Mouse (Mus musculus) heart, embryonic 14.5 days (tissue): ENCODE results near the gene Chchd3. TPM values are rescaled to one million over a fixed set of nuclear protein-coding genes. Genes with fewer than 3 reads are reported as not detected.

Experiments
- ATAC-seq: fragments of 200-750 bp; cut with Nextera tagmentation; 2 replicates; pipeline ENCODE4 v1.8.0; 2017; ENCODE audit warnings: low read depth, moderate TSS enrichment; ENCODE audit not compliant: insufficient number of reproducible peaks, insufficient read depth, low FRiP score
- H3K27ac ChIP-seq, 2 experiments: fragments of 200-500 bp in 1 of 2; fragments of 300-500 bp in 1 of 2; sonication (generic) in 1 of 2; replicated peaks in 1 of 2; 2 replicates each; pipeline ENCODE4 v1.5.1; 2012 to 2014; ENCODE audit warnings: low read depth in 2 of 2, low read length in 2 of 2, control low read depth in 1 of 2, mild to moderate bottlenecking in 1 of 2, mixed read lengths in 1 of 2; ENCODE audit not compliant: control insufficient read depth in 1 of 2, insufficient read depth in 1 of 2
- H3K27me3 ChIP-seq: fragments of 300-500 bp; sonication (generic); 2 replicates; pipeline ENCODE4 v1.6.1; 2014; ENCODE audit warnings: mild to moderate bottlenecking, low read length, control low read depth; ENCODE audit not compliant: control insufficient read depth, insufficient read depth
- H3K36me3 ChIP-seq: fragments of 300-500 bp; sonication (generic); 2 replicates; pipeline ENCODE4 v1.6.1; 2014; ENCODE audit warnings: mild to moderate bottlenecking, control low read depth, low read length, mixed read lengths; ENCODE audit not compliant: control insufficient read depth, insufficient read depth
- H3K4me1 ChIP-seq, 2 experiments: fragments of 200-500 bp in 1 of 2; fragments of 300-500 bp in 1 of 2; sonication (generic) in 1 of 2; 2 replicates each; pipeline ENCODE4 v1.6.1; 2012 to 2014; ENCODE audit warnings: low read length in 2 of 2, control low read depth in 1 of 2, mixed read lengths in 1 of 2; ENCODE audit not compliant: control insufficient read depth in 2 of 2, insufficient read depth in 2 of 2
- H3K4me2 ChIP-seq: fragments of 300-500 bp; sonication (generic); 2 replicates; pipeline ENCODE4 v1.6.1; 2014; ENCODE audit warnings: mild to moderate bottlenecking, low read length
- H3K4me3 ChIP-seq, 2 experiments: fragments of 200-500 bp in 1 of 2; fragments of 300-500 bp in 1 of 2; sonication (generic) in 1 of 2; 2 replicates each; pipeline ENCODE4 v1.5.1; 2012 to 2014; ENCODE audit warnings: low read length in 2 of 2, mild to moderate bottlenecking in 2 of 2, control low read depth in 1 of 2, low read depth in 1 of 2, moderate library complexity in 1 of 2; ENCODE audit not compliant: control insufficient read depth in 1 of 2, insufficient read depth in 1 of 2
- H3K9ac ChIP-seq: fragments of 300-500 bp; sonication (generic); 2 replicates; pipeline ENCODE4 v1.6.1; 2014; ENCODE audit warnings: mild to moderate bottlenecking, low read length
- H3K9me3 ChIP-seq: fragments of 300-500 bp; sonication (generic); 2 replicates; pipeline ENCODE4 v1.6.1; 2016; ENCODE audit warnings: low read length, control low read depth; ENCODE audit not compliant: control insufficient read depth
- WGBS: fragments of 180-500 bp; shearing (Covaris S2); extraction: QIAGEN DNeasy Blood & Tissue Kit; methylation state at CpG from one replicate; pipeline ENCODE4 v1.1.7; 2014; 5-methylcytosine and 5-hydroxymethylcytosine counted together
- polyA plus RNA-seq: library from polyadenylated mRNA; unstranded; fragments of >200 nt; fragmentation: Nextera tagmentation; extraction: Ambion mirVana; gene quantifications from 2 replicates; pipeline ENCODE4 v1.2.1, GENCODE M21; 2014

The Chchd3 gene
- polyA plus RNA-seq, 1 experiment from 2014 or later = 208 TPM

DNA sequence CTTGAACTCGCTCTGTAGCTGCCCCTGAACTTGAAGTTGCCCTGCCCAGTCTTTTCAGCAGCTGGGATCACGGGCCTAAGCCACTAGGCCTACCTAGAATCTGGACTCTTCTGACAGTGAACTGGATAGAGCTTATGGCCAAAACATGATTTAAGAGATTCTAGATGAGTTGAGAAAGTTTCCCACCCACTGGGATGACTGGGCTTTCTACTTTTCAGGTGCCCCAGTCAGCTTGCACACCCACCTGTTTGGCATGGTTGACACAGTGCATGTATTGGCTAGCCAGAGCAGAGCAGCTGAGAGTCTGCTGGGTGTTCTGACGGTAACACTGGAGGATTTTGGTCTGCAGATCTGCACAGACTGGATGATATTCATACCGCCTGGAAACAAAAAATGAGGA is 256.4 kb downstream of the Chchd3 start:
- no peak overlapping the region for H3K27ac ChIP-seq
- no peak for ATAC-seq
- peaks cover 2 to 8% of the 10 kb centered on the region in 2 experiments for H3K4me1 ChIP-seq
- H3K4me2 ChIP-seq = no peak overlapping the region
- no peak overlapping the region for H3K4me3 ChIP-seq
- WGBS = 94% methylated on average over 4 of the region's 4 CpGs
- H3K36me3 ChIP-seq = peaks cover 28% of the 10 kb centered on the region
- H3K9ac ChIP-seq = no peak overlapping the region
- no peaks in the 10 kb centered on the region for H3K9me3 ChIP-seq
- no peaks in the 10 kb centered on the region for H3K27me3 ChIP-seq

DNA sequence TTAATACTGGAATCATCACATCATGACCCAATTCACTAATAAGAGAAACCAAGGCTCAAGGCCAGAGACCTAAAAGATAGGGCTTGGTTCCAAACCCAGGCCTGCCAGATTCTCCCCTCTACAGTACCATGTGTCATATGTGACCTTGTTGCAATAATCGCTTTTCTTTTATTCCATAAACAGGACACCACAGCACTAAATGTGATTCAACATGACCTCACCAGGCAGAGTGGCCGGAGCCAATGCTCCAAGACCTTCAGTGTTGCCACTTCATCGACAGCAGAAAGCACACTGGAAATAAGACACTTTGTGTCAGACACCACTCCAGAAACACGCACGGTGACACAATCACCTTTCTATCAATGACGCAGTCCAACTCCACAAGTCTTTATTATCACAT is 258.3 kb downstream of the Chchd3 start:
- ATAC-seq = no peak
- H3K9me3 ChIP-seq = no peaks in the 10 kb centered on the region
- WGBS = 73% methylated on average over 6 of the region's 6 CpGs

DNA sequence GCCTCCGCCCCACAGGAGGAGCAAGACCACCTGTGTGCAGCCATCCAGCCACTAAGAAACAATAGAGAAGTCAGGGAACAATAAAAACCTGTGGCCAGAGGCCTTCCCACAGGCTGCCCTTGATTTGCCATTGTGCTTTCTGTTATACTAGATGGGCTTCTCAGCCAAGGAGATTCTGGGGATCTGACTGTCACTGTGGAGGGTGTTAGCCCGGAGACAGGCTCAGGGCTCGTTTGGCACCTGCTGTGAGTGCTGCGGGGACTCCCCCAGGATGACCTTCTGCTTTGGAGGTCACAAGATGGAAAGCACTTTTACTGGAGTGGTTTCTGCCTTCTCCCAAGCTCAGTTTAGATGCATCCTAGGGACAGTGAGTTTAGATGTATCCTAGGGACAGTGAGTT is 262.5 kb downstream of the Chchd3 start:
- H3K9me3 ChIP-seq = no peaks in the 10 kb centered on the region
- H3K4me1 ChIP-seq = peaks cover 2 to 6% of the 10 kb centered on the region in 2 experiments; a peak in 2 of 4 replicates
- H3K4me3 ChIP-seq = no peak overlapping the region
- H3K36me3 ChIP-seq = peaks cover 32% of the 10 kb centered on the region
- H3K4me2 ChIP-seq = no peak overlapping the region
- H3K27ac ChIP-seq = no peak overlapping the region
- H3K9ac ChIP-seq = no peak overlapping the region
- WGBS = 41% methylated on average over 4 of the region's 4 CpGs
- H3K27me3 ChIP-seq = no peaks in the 10 kb centered on the region
- no peak for ATAC-seq

More for the DNA sequence above, 258.3 kb downstream of the Chchd3 start:
- H3K4me3 ChIP-seq = no peak overlapping the region
- no peak overlapping the region for H3K4me2 ChIP-seq
- H3K36me3 ChIP-seq = peaks cover 28% of the 10 kb centered on the region
- no peaks in the 10 kb centered on the region for H3K27me3 ChIP-seq
- H3K27ac ChIP-seq = peak overlapping the region; percentile 28 to 39; a peak in 1 of 4 replicates
- no peak overlapping the region for H3K9ac ChIP-seq
- H3K4me1 ChIP-seq = peaks cover 2 to 6% of the 10 kb centered on the region in 2 experiments; a peak in 2 of 4 replicates

DNA sequence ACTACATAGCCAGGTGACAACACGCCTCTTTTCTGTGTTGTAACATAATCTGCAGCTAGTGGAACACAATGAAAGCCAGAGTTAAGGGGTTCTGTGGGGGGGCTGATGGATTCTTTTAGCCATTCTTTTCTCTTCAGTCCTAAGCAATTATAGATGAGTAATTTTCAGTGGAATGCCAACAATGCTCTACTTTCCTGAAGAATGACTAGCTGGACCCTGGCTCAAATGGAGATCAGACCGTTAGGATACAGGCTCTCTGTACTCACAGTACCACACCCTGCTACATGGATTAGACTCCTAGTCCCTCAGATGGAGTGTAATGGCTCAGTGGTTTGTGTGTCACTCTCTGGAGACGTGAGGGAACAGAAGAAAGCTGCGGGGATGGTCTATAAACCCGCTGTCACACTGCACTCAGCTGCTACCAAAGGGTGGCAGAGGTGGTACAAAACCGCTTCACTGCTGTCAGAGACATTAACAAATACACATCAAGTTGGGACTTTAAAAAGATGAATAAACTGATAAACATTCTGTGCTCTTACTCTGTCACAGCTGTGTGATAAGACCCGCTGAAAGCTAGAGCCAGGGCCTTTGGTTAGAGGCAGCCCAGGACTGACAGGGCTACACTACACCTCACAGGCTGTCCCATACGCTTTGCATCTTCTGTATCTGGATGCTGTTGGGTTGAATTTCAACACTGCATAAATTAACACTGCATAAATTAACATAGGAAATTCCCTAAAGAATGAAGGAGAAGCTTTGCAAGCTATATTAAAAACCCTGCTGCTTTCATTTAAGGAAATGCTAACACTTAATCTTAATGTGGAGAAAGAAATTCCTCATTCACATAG is 264.2 kb downstream of the Chchd3 start:
- no peaks in the 10 kb centered on the region for H3K9me3 ChIP-seq
- H3K4me3 ChIP-seq = no peak overlapping the region
- H3K36me3 ChIP-seq = peaks cover 36% of the 10 kb centered on the region
- no peak overlapping the region for H3K4me2 ChIP-seq
- H3K27me3 ChIP-seq = no peaks in the 10 kb centered on the region
- WGBS = 42% methylated on average over 8 of the region's 8 CpGs
- no peak overlapping the region for H3K27ac ChIP-seq
- peak overlapping the region; percentile 4; the same call in 1 of the 2 replicates for H3K9ac ChIP-seq
- peaks cover 0 to 6% of the 10 kb centered on the region in 2 experiments; a peak in 2 of 4 replicates for H3K4me1 ChIP-seq
- ATAC-seq = no peak

DNA sequence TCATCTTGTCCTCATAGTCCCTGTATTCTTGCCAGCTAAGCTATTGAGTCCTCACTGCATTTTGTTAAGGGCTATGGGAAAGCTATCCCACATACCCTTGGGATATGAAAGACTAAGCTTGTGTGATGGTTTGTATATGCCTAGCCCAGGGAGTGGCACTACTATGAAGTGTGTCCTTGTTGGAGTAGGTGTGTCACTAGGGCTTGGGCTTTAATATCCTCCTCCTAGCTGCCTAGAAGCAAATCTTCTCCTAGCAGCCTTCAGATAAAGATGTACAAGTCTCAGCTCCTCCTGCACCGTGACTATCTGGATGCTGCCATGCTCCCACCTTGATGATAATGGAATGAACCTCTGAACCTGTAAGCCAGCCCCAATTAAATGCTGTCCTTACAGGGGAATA is 266.5 kb downstream of the Chchd3 start:
- peaks cover 0 to under 1% of the 10 kb centered on the region in 2 experiments; a peak in 2 of 4 replicates for H3K4me1 ChIP-seq

DNA sequence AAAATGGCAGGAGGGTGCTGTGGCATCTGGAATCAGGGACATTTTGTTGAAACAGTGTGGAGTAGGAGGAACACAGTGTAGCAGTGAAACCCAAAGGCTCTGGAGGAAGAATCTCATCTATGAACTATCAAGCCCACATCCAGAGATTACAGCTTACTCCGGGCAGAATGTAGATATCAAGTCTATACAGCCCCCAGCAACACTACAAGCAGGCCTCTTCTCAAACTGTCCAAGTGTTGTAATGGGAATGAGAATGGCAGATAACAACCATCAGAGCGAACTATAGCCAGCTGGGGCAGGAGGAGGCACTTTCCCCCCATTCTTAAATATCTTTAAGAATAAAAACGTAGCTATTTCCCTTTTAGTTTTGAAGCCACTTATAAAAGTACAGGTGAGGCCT is 266.9 kb downstream of the Chchd3 start:
- Histone ChIP-seq H3K4me2 (no peak overlapping the region), H3K4me1 (no peaks in the 10 kb centered on the region; a peak in 2 of 4 replicates), H3K27ac (no peak overlapping the region), H3K27me3 (no peaks in the 10 kb centered on the region), H3K9ac (no peak overlapping the region), H3K36me3 (peaks cover 47% of the 10 kb centered on the region), H3K9me3 (no peaks in the 10 kb centered on the region), H3K4me3 (no peak overlapping the region)
- ATAC-seq = no peak
- 87% methylated on average over 3 of the region's 3 CpGs for WGBS

More for the DNA sequence above, 266.5 kb downstream of the Chchd3 start:
- Histone ChIP-seq H3K9me3 (no peaks in the 10 kb centered on the region), H3K36me3 (peaks cover 45% of the 10 kb centered on the region), H3K4me3 (no peak overlapping the region), H3K27ac (no peak overlapping the region), H3K27me3 (no peaks in the 10 kb centered on the region), H3K4me2 (no peak overlapping the region), H3K9ac (no peak overlapping the region)
- 90% methylated on average over 1 of the region's 1 CpGs for WGBS
- ATAC-seq = no peak

DNA sequence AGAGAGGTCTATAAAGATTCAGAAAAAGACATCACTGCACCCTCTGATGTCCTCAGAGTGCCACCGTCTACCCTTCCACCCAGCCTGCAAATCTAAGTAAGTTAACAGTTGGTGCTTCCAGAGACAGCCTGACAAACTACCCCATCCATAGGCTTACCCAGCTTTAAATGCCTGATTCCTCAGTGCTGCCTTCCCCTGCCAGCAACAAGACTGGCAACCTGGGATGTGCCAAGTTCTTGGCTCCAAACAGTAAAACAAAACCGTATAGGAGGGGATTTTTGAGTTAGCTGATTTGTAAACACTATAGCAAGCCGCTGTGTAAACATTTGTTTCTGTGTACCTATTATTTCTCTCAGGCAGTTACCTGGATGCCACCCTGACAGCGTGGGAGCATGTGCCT is 269.6 kb downstream of the Chchd3 start:
- H3K4me2 ChIP-seq = no peak overlapping the region
- no peaks in the 10 kb centered on the region; a peak in 1 of 4 replicates for H3K4me1 ChIP-seq
- 93% methylated on average over 4 of the region's 4 CpGs for WGBS
- H3K9ac ChIP-seq = no peak overlapping the region
- no peak for ATAC-seq
- H3K27me3 ChIP-seq = no peaks in the 10 kb centered on the region
- no peak overlapping the region for H3K27ac ChIP-seq
- H3K9me3 ChIP-seq = no peaks in the 10 kb centered on the region
- peaks cover 49% of the 10 kb centered on the region for H3K36me3 ChIP-seq
- no peak overlapping the region for H3K4me3 ChIP-seq
